In the genomic region with DNA sequence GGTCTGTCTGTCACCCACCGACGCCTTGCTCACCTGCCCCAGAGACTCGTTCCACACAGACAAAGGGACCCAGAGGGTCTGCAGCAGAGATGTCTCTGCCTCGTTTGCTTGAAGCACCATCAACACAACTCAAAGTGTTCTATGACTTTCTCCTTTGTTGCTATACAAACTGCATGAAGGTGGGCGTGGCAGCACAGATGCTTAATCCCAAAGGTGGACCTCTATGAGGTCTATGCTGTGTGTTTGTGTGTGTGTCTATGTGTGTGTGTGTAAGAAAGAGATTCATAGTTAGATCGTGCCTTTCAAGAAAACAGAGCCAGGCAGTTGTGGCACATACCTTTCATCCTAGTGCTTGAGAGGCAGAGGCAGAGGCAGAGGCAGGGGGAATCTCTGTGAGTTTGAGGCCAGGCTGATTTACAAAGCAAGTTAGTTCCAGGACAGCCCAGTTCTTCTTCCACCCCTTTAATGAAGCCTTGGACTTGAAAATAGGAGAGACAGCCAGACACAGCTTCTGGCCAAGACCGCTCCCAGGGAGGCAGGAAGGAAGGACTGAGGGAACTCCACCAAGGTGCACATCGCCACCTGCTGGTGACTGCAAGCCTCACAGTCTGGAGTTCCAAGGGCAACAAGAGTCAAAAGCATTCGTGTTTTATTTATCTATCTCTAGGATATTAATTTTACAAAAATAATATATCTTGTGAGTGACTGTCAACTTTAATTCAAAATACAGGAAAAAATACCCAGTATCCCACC, we compare ENCODE assay signal across 8 mouse cellular contexts. TPM values are rescaled to one million over a fixed set of nuclear protein-coding genes. Genes with fewer than 3 reads are reported as not detected.
A peak's percentile ranks its signal among the peaks of the same experiment; 100 is the strongest.
DNase-seq lines count a peak whose midpoint lies in the region; ATAC-seq and TF ChIP-seq lines count a peak whose summit lies in the region.

No protein-coding gene starts in this region.

- H3K27me3 ChIP-seq in embryonic facial prominence, embryonic 11.5 days (ENCODE audit: control insufficient read depth, insufficient read depth, low read length) = no peaks in the 10 kb centered on the region
- H3K27me3 ChIP-seq in heart, embryonic 11.5 days (ENCODE audit: control insufficient read depth, insufficient read depth, low read length) = peaks cover 4% of the 10 kb centered on the region; the same call in 1 of the 2 replicates
- H3K27me3 ChIP-seq in liver, embryonic 14.5 days (ENCODE audit: control insufficient read depth, insufficient read depth, low read length) = no peaks in the 10 kb centered on the region

- ATAC-seq in embryonic facial prominence, embryonic 11.5 days (replicated peaks; ENCODE audit: insufficient number of reproducible peaks, low FRiP score, low TSS enrichment, low read depth) = no peak
- ATAC-seq in heart, embryonic 11.5 days (replicated peaks; ENCODE audit: insufficient number of reproducible peaks, low FRiP score, low TSS enrichment) = no peak
- ATAC-seq in liver, embryonic 14.5 days (ENCODE audit: insufficient read depth) = no peak

- H3K9ac ChIP-seq in embryonic facial prominence, embryonic 11.5 days (replicated peaks; ENCODE audit: low read length) = no peak overlapping the region
- no peak overlapping the region for H3K9ac ChIP-seq in heart, embryonic 11.5 days (ENCODE audit: low read depth, low read length)
- H3K9ac ChIP-seq in liver, embryonic 14.5 days (replicated peaks) = no peak overlapping the region

- H3K36me3 ChIP-seq in embryonic facial prominence, embryonic 11.5 days (replicated peaks; ENCODE audit: control insufficient read depth, insufficient read depth, low read depth, low read length) = no peaks in the 10 kb centered on the region
- no peaks in the 10 kb centered on the region for H3K36me3 ChIP-seq in heart, embryonic 11.5 days (ENCODE audit: control insufficient read depth, insufficient read depth, low read length)
- no peaks in the 10 kb centered on the region for H3K36me3 ChIP-seq in liver, embryonic 14.5 days (replicated peaks; ENCODE audit: control insufficient read depth, insufficient read depth, low read depth)

- 32% methylated on average over 9 of the region's 9 CpGs for WGBS in embryonic facial prominence, embryonic 11.5 days
- 24% methylated on average over 9 of the region's 9 CpGs for WGBS in heart, embryonic 11.5 days (ENCODE audit: insufficient replicate concordance)
- 26% methylated on average over 9 of the region's 9 CpGs for whole genome bisulfite sequencing in liver, embryonic 14.5 days (ENCODE audit: insufficient replicate concordance)

- no peak overlapping the region for H3K27ac ChIP-seq in embryonic facial prominence, embryonic 11.5 days (replicated peaks; ENCODE audit: low read depth, low read length)
- H3K27ac ChIP-seq in heart, embryonic 11.5 days (ENCODE audit: low read depth, low read length) = no peak overlapping the region
- no peak overlapping the region for H3K27ac ChIP-seq in liver, embryonic 14.5 days

- H3K9me3 ChIP-seq in embryonic facial prominence, embryonic 11.5 days (replicated peaks; ENCODE audit: control insufficient read depth, low read length) = no peaks in the 10 kb centered on the region
- no peaks in the 10 kb centered on the region for H3K9me3 ChIP-seq in heart, embryonic 11.5 days (replicated peaks; ENCODE audit: control insufficient read depth, low read length)
- H3K9me3 ChIP-seq in liver, embryonic 14.5 days (ENCODE audit: control insufficient read depth, low read length) = no peaks in the 10 kb centered on the region

- H3K4me3 ChIP-seq in embryonic facial prominence, embryonic 11.5 days (ENCODE audit: low read depth, low read length) = no peak overlapping the region
- no peak overlapping the region for H3K4me3 ChIP-seq in heart, embryonic 11.5 days (ENCODE audit: low read depth, low read length)
- H3K4me3 ChIP-seq in liver, embryonic 14.5 days (ENCODE audit: insufficient read depth in 1 of 2, low read depth in 2 of 2, low read length in 2 of 2) = no peak overlapping the region

- peak; percentile 99 for TF ChIP-seq CTCF in liver, embryonic 14.5 days (IDR thresholded peaks at IDR 0.05; ENCODE audit: low read depth)

- TF ChIP-seq EP300 in liver, embryonic 14.5 days (IDR thresholded peaks at IDR 0.05; ENCODE audit: low read depth) = no peak

- no peaks in the 10 kb centered on the region for H3K4me1 ChIP-seq in embryonic facial prominence, embryonic 11.5 days (ENCODE audit: control insufficient read depth, insufficient read depth, low read length)
- peaks cover 2% of the 10 kb centered on the region; the same call in 1 of the 2 replicates for H3K4me1 ChIP-seq in heart, embryonic 11.5 days (ENCODE audit: control insufficient read depth, insufficient read depth, low read length)
- H3K4me1 ChIP-seq in liver, embryonic 14.5 days (replicated peaks; ENCODE audit: control insufficient read depth in 2 of 2, insufficient read depth in 2 of 2, low read length in 1 of 2) = peaks cover 0 to 9% of the 10 kb centered on the region in 2 experiments; a peak in 2 of 4 replicates

- no peak overlapping the region for H3K4me2 ChIP-seq in embryonic facial prominence, embryonic 11.5 days (ENCODE audit: low read depth, low read length)
- H3K4me2 ChIP-seq in heart, embryonic 11.5 days = peak overlapping the region; percentile 27
- H3K4me2 ChIP-seq in liver, embryonic 14.5 days (ENCODE audit: low read depth) = no peak overlapping the region

- peak; percentile 92 for DNase-seq in CD4-positive, CD25-positive, alpha-beta regulatory T cell, adult 2 months (ENCODE audit: low read depth, low spot score)
- DNase-seq in adrenal gland, postnatal 25 days = peak; percentile 92
- DNase-seq in embryonic facial prominence, embryonic 11.5 days (ENCODE audit: low spot score) = peak; percentile 91
- DNase-seq in kidney, postnatal 14 days = peak; percentile 93
- peak; percentile 67 to 75 (median 70) for DNase-seq in liver, embryonic 14.5 days (ENCODE audit: low read depth in 3 of 3, low spot score in 3 of 3)
- peak; percentile 88 for DNase-seq in ovary, postnatal 36 days (ENCODE audit: low spot score)
- DNase-seq in thymus, postnatal 14 days = peak; percentile 90

RNA-seq across cellular contexts. Expression of gene Aldh2, which starts 8.1 kb away (rescaled TPM):
- total RNA-seq in adrenal gland, postnatal 25 days (2021) = 1,568 and 1,679 TPM in 2 replicates
- 84.4 and 88.8 TPM in 2 replicates for polyA plus RNA-seq in embryonic facial prominence, embryonic 11.5 days (2014; fragmentation: Nextera tagmentation; extraction: Ambion mirVana)
- 24.6 and 39.3 TPM in 2 replicates for polyA plus RNA-seq in heart, embryonic 11.5 days (2014; fragmentation: Nextera tagmentation; extraction: Ambion mirVana)
- polyA plus RNA-seq in liver, embryonic 14.5 days (2012; rRNA removed) = 113 and 157 TPM in 2 replicates
- polyA plus RNA-seq in liver, embryonic 14.5 days (2014; fragmentation: Nextera tagmentation; extraction: Ambion mirVana) = 48.1 and 61.7 TPM in 2 replicates

RNA-seq across cellular contexts. Expression of gene Acad12, which starts 17.0 kb away (rescaled TPM):
- total RNA-seq in adrenal gland, postnatal 25 days (2021) = 19.8 and 26.7 TPM in 2 replicates
- 1.5 and 1.8 TPM in 2 replicates for polyA plus RNA-seq in embryonic facial prominence, embryonic 11.5 days (2014; fragmentation: Nextera tagmentation; extraction: Ambion mirVana)
- polyA plus RNA-seq in heart, embryonic 11.5 days (2014; fragmentation: Nextera tagmentation; extraction: Ambion mirVana) = 5.4 and 5.7 TPM in 2 replicates
- 0.81 and 1.1 TPM in 2 replicates for polyA plus RNA-seq in liver, embryonic 14.5 days (2012; rRNA removed)
- 0.69 and 0.87 TPM in 2 replicates for polyA plus RNA-seq in liver, embryonic 14.5 days (2014; fragmentation: Nextera tagmentation; extraction: Ambion mirVana)

RNA-seq across cellular contexts. Expression of gene Mapkapk5, which starts 56.0 kb away (rescaled TPM):
- total RNA-seq in adrenal gland, postnatal 25 days (2021) = 72.2 and 105 TPM in 2 replicates
- 55.8 and 57.1 TPM in 2 replicates for polyA plus RNA-seq in embryonic facial prominence, embryonic 11.5 days (2014; fragmentation: Nextera tagmentation; extraction: Ambion mirVana)
- 43.6 and 45.7 TPM in 2 replicates for polyA plus RNA-seq in heart, embryonic 11.5 days (2014; fragmentation: Nextera tagmentation; extraction: Ambion mirVana)
- polyA plus RNA-seq in liver, embryonic 14.5 days (2012; rRNA removed) = 27.2 and 43.4 TPM in 2 replicates
- 22.8 and 31.4 TPM in 2 replicates for polyA plus RNA-seq in liver, embryonic 14.5 days (2014; fragmentation: Nextera tagmentation; extraction: Ambion mirVana)

RNA-seq across cellular contexts. Expression of gene Adam1a, which starts 56.4 kb away (rescaled TPM):
- 6.4 and 7.9 TPM in 2 replicates for total RNA-seq in adrenal gland, postnatal 25 days (2021)
- polyA plus RNA-seq in embryonic facial prominence, embryonic 11.5 days (2014; fragmentation: Nextera tagmentation; extraction: Ambion mirVana) = 1.5 TPM in 2 replicates
- 1.0 and 1.3 TPM in 2 replicates for polyA plus RNA-seq in heart, embryonic 11.5 days (2014; fragmentation: Nextera tagmentation; extraction: Ambion mirVana)
- 1.5 and 1.6 TPM in 2 replicates for polyA plus RNA-seq in liver, embryonic 14.5 days (2012; rRNA removed)
- 0.20 and 0.28 TPM in 2 replicates for polyA plus RNA-seq in liver, embryonic 14.5 days (2014; fragmentation: Nextera tagmentation; extraction: Ambion mirVana)

RNA-seq across cellular contexts. Expression of gene Gm42878, which starts 56.4 kb away (rescaled TPM):
- not detected in 2 replicates for total RNA-seq in adrenal gland, postnatal 25 days (2021)
- not detected in 2 replicates for polyA plus RNA-seq in embryonic facial prominence, embryonic 11.5 days (2014; fragmentation: Nextera tagmentation; extraction: Ambion mirVana)
- not detected in 2 replicates for polyA plus RNA-seq in heart, embryonic 11.5 days (2014; fragmentation: Nextera tagmentation; extraction: Ambion mirVana)
- 0.07 TPM in 1 of 2 replicates, not detected in the other for polyA plus RNA-seq in liver, embryonic 14.5 days (2012; rRNA removed)
- polyA plus RNA-seq in liver, embryonic 14.5 days (2014; fragmentation: Nextera tagmentation; extraction: Ambion mirVana) = not detected in 2 replicates
